Mouse (Mus musculus) liver, adult 2 months (tissue): ENCODE measurements around the gene Tnfrsf14.

Source experiments
- CTCF ChIP-seq: fragments of 200-500 bp; IDR thresholded peaks from 2 replicates; pipeline ENCODE4 v1.5.1; 2011; ENCODE audit warnings: low read depth, low read length, control low read depth
- POLR2A ChIP-seq: fragments of 200-500 bp; IDR thresholded peaks from 2 replicates; pipeline ENCODE4 v1.6.1; 2011; ENCODE audit warnings: low read length, control low read depth; ENCODE audit not compliant: insufficient read depth; ENCODE audit errors: extremely low read depth

DNA sequence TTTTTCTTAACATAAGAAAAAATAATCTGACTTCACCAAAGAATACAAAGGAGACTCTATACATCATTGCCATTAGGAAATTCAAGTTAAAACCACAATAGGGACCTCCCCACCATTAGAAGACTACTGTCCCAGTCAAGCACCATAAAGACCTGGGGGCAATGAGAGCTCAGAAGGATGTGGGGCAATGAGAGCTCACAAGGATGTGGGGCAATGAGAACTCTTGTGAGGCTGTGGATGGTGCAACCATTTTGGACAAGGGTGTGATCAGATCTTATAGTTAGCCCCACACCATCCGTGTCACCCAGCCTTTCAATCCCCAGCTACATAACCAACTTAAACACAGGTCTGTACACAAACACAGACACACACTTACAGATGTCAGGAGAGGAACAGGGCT, 9.4 kb upstream of the Tnfrsf14 start:
- TF ChIP-seq CTCF (no peak), POLR2A (no peak)
